Comparison of ENCODE assay signal across 11 mouse cellular contexts in genomic region chr19:24054265-24054664, GRCm38 (mm10). TPM values are rescaled to one million over a fixed set of nuclear protein-coding genes. Genes with fewer than 3 reads are reported as not detected.
DNase-seq lines count a peak whose midpoint lies in the region.
"Had no signal": no experiment of that assay in that cellular context is flagged by ENCODE, and none has a peak within 500 bp of the region (broad histone marks: within the 10 kb centered on the region; RNA-seq: fewer than 3 reads in every experiment).

No protein-coding gene starts in this region.

- H3K27me3 ChIP-seq in heart, embryonic 10.5 days (ENCODE audit: insufficient read depth, poor library complexity, severe bottlenecking) = no peaks in the 10 kb centered on the region

- H3K36me3 ChIP-seq in heart, embryonic 10.5 days = no peaks in the 10 kb centered on the region
- H3K36me3 ChIP-seq: midbrain, embryonic 10.5 days had no signal

- no peaks in the 10 kb centered on the region for H3K9me3 ChIP-seq in heart, embryonic 10.5 days

- WGBS in heart, embryonic 10.5 days = 75% methylated on average over 5 of the region's 5 CpGs

- H3K27ac ChIP-seq in heart, embryonic 10.5 days = peak overlapping the region; percentile 81
- H3K27ac ChIP-seq: liver, embryonic 14.5 days; midbrain, embryonic 10.5 days had no signal

- no peak overlapping the region for H3K4me3 ChIP-seq in heart, embryonic 10.5 days
- H3K4me3 ChIP-seq: erythroblast, embryonic 14.5 days; midbrain, embryonic 10.5 days had no signal

- H3K4me1 ChIP-seq in heart, embryonic 10.5 days = peaks cover 41% of the 10 kb centered on the region
- H3K4me1 ChIP-seq: midbrain, embryonic 10.5 days had no signal

- intact Hi-C loops in heart, postnatal 10 days (cut with DNase I) = no loop called here

- DNase-seq in heart, embryonic 10.5 days (ENCODE audit: low spot score) = no peak
- DNase-seq in heart, postnatal 4 days = no peak
- peak; percentile 49 for DNase-seq in adipocyte (ENCODE audit: low spot score)
- DNase-seq in heart, postnatal 10 days = peak; percentile 32 to 53
- DNase-seq in kidney, postnatal 36 days = peak; percentile 26 to 44
- no peak for DNase-seq in B cell, adult 2 months
- no peak for DNase-seq in spleen, postnatal 10 days (ENCODE audit: low spot score in 2 of 2)
- no peak for DNase-seq in right cerebral cortex, postnatal 10 days (ENCODE audit: low spot score in 2 of 2)

RNA-seq across cellular contexts. Expression of gene Fam189a2, which starts 23.4 kb away (rescaled TPM):
- 3.3 and 5.3 TPM in 2 replicates for polyA plus RNA-seq in heart, embryonic 10.5 days (2016; fragmentation: Nextera tagmentation; extraction: Ambion mirVana)
- 10 to 100 TPM; 85.3 to 88.9 TPM for total RNA-seq in heart, postnatal 4 days (2021)
- total RNA-seq in heart, postnatal 10 days (2021) = 10 to 100 TPM; 66.0 to 76.8 TPM
- polyA plus RNA-seq: erythroblast, embryonic 14.5 days had no signal

Comparison
In these comparisons a context has a peak if more than half of its experiments do, and no peak if none do; other contexts are left out.
1. DNase-seq: peak in adipocyte (single experiment), heart, postnatal 10 days (2 of 2) and kidney, postnatal 36 days (2 of 2); none in heart, embryonic 10.5 days (single experiment), heart, postnatal 4 days (single experiment), B cell, adult 2 months (0 of 2), spleen, postnatal 10 days (0 of 2) and right cerebral cortex, postnatal 10 days (0 of 2).